Mouse (Mus musculus) liver, postnatal 0 days (tissue): ENCODE results near the gene Sdk1.

Experiments used
- CTCF ChIP-seq: sonication (generic); IDR thresholded peaks from 2 replicates; pipeline ENCODE4 v1.5.1; 2016; ENCODE audit warnings: antibody characterized with exemption, low read depth
- EP300 ChIP-seq: IDR thresholded peaks from 2 replicates; pipeline ENCODE4 v1.6.1; 2016; ENCODE audit warnings: antibody characterized with exemption, low read depth, mild to moderate bottlenecking

GRCm38 (mm10) chr5:142036536-142036935, 795.2 kb downstream of the Sdk1 start:
- TF ChIP-seq CTCF (no peak), EP300 (no peak)
